ENCODE assay signal across 11 mouse cellular contexts in the genomic region with DNA sequence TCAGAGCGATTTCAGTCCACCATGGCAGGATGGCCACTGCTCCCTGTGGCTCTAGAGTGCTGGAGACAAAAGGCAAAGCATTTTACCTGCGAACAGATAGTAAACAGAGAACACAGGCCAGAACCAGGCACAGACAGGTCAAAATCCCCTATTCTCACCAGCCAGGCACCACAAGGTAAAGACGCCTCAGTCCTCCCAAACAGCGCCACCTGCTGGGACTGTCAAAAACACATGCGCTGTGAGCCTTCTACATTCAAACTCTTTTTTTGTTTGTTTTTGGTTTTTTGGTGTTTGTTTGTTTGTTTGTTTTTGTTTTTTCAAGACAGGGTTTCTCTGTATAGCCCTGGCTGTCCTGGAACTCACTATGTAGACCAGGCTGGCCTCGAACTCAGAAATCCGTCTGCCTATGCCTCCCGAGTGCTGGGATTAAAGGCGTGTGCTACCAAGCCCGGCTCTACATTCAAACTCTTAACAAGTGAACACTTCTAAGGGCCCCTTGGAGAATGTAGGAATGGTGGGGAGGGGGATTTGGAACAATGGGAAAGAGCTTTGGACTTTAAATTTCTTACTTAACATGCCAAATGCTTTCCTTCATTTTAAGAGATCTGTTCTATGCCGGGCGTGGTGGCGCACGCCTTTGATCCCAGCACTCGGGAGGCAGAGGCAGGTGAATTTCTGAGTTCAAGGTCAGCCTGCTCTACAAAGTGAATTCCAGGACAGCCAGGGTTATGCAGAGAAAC. TPM values are rescaled to one million over a fixed set of nuclear protein-coding genes. Genes with fewer than 3 reads are reported as not detected.
A peak's percentile ranks its signal among the peaks of the same experiment; 100 is the strongest.
DNase-seq lines count a peak whose midpoint lies in the region; ATAC-seq and TF ChIP-seq lines count a peak whose summit lies in the region.
"Had no signal": no experiment of that assay in that cellular context is flagged by ENCODE, and none has a peak within 500 bp of the region (broad histone marks: within the 10 kb centered on the region; RNA-seq: fewer than 3 reads in every experiment).

No protein-coding gene starts in this region.

- no peaks in the 10 kb centered on the region for H3K27me3 ChIP-seq in kidney, postnatal 0 days (ENCODE audit: insufficient read depth, low read length)
- H3K27me3 ChIP-seq in kidney, embryonic 14.5 days (ENCODE audit: control insufficient read depth, insufficient read depth, low read length) = no peaks in the 10 kb centered on the region
- no peaks in the 10 kb centered on the region for H3K27me3 ChIP-seq in Patski
- H3K27me3 ChIP-seq: hindbrain, embryonic 13.5 days; liver, embryonic 13.5 days had no signal

- no peak for DNase-seq in kidney, postnatal 0 days (ENCODE audit: low spot score)
- DNase-seq in B cell, adult 2 months = peak; percentile 51 to 52
- no peak for DNase-seq in Patski (ENCODE audit: low read depth, low spot score)
- DNase-seq in naive thymus-derived CD4-positive, alpha-beta T cell, adult 2 months (ENCODE audit: low read depth) = peak; percentile 12
- DNase-seq in ovary, postnatal 10 days (ENCODE audit: low spot score) = no peak
- DNase-seq: cerebellum, adult 8-10 months; heart, adult 11 months; liver, embryonic 13.5 days had no signal

- ATAC-seq in kidney, postnatal 0 days (replicated peaks; ENCODE audit: low FRiP score, low read depth) = no peak
- ATAC-seq in kidney, embryonic 14.5 days (ENCODE audit: low FRiP score, low TSS enrichment) = no peak
- no peak for ATAC-seq in Patski
- no peak for ATAC-seq in megakaryocyte, adult 5-6 weeks (ENCODE audit: poor library complexity, severe bottlenecking)

- H3K4me2 ChIP-seq in kidney, postnatal 0 days (ENCODE audit: low read length) = no peak overlapping the region
- no peak overlapping the region for H3K4me2 ChIP-seq in kidney, embryonic 14.5 days (replicated peaks; ENCODE audit: low read depth, low read length)
- H3K4me2 ChIP-seq: hindbrain, embryonic 13.5 days; liver, embryonic 13.5 days had no signal

- H3K4me1 ChIP-seq in kidney, postnatal 0 days (replicated peaks; ENCODE audit: insufficient read depth, low read length) = peaks cover 3% of the 10 kb centered on the region; the same call in 1 of the 2 replicates
- peaks cover 6% of the 10 kb centered on the region; the same call in 1 of the 2 replicates for H3K4me1 ChIP-seq in kidney, embryonic 14.5 days (ENCODE audit: control insufficient read depth, insufficient read depth, low read length)
- H3K4me1 ChIP-seq: hindbrain, embryonic 13.5 days; liver, embryonic 13.5 days had no signal

- 92% methylated on average over 15 of the region's 15 CpGs for WGBS in kidney, postnatal 0 days
- WGBS in kidney, embryonic 14.5 days = 92% methylated on average over 15 of the region's 15 CpGs

- no peak overlapping the region for H3K4me3 ChIP-seq in kidney, postnatal 0 days (replicated peaks; ENCODE audit: low read depth, low read length)
- no peak overlapping the region for H3K4me3 ChIP-seq in kidney, embryonic 14.5 days (ENCODE audit: low read length)
- H3K4me3 ChIP-seq: hindbrain, embryonic 13.5 days; liver, embryonic 13.5 days had no signal

- CTCF ChIA-PET in Patski (lab: Charles Lee) = no interaction called here

- TF ChIP-seq CTCF in kidney, postnatal 0 days (IDR thresholded peaks at IDR 0.05; ENCODE audit: low read depth) = peak; percentile 49
- TF ChIP-seq CTCF in Patski (IDR thresholded peaks at IDR 0.05) = peak; percentile 32

- H3K27ac ChIP-seq in kidney, postnatal 0 days = no peak overlapping the region
- H3K27ac ChIP-seq in kidney, embryonic 14.5 days (ENCODE audit: low read depth, low read length) = no peak overlapping the region
- H3K27ac ChIP-seq: hindbrain, embryonic 13.5 days; liver, embryonic 13.5 days had no signal

- no peaks in the 10 kb centered on the region for H3K9me3 ChIP-seq in kidney, postnatal 0 days (replicated peaks; ENCODE audit: low read length)
- H3K9me3 ChIP-seq in kidney, embryonic 14.5 days (ENCODE audit: control insufficient read depth, low read length) = no peaks in the 10 kb centered on the region
- H3K9me3 ChIP-seq: hindbrain, embryonic 13.5 days; liver, embryonic 13.5 days had no signal

- H3K9ac ChIP-seq in kidney, postnatal 0 days (ENCODE audit: low read depth, low read length) = no peak overlapping the region
- H3K9ac ChIP-seq in kidney, embryonic 14.5 days (ENCODE audit: low read depth, low read length) = no peak overlapping the region
- H3K9ac ChIP-seq: hindbrain, embryonic 13.5 days; liver, embryonic 13.5 days had no signal

- POLR2A ChIA-PET in Patski (lab: Charles Lee) = no interaction called here

- H3K36me3 ChIP-seq in kidney, postnatal 0 days (ENCODE audit: insufficient read depth, low read length) = no peaks in the 10 kb centered on the region
- no peaks in the 10 kb centered on the region for H3K36me3 ChIP-seq in kidney, embryonic 14.5 days (ENCODE audit: control insufficient read depth, insufficient read depth, low read length)
- H3K36me3 ChIP-seq: hindbrain, embryonic 13.5 days; liver, embryonic 13.5 days had no signal

- in situ Hi-C loops in Patski (cut with MboI; ENCODE audit: low pct_unique_long_range_greater_than_20kb) = loop anchor here (25.0 kb wide), 1 partner anchor 588 kb away; a partner anchor contains a TSS

RNA-seq across cellular contexts. Expression of a gene that starts 58.2 kb away (rescaled TPM):
- polyA plus RNA-seq in kidney, postnatal 0 days (2015; fragmentation: Nextera tagmentation; extraction: Ambion mirVana) = 105 and 106 TPM in 2 replicates
- 60.4 and 65.6 TPM in 2 replicates for polyA plus RNA-seq in kidney, embryonic 14.5 days (2014; fragmentation: Nextera tagmentation; extraction: Ambion mirVana)
- 11.6 TPM for polyA plus RNA-seq in Patski (2021)
- total RNA-seq in megakaryocyte, adult 5-6 weeks (2015) = 3,528 and 3,668 TPM in 2 replicates
- total RNA-seq in megakaryocyte, adult 5-6 weeks (2017) = 1,567 and 1,601 TPM in 2 replicates

Comparison
In these comparisons a context has a peak if more than half of its experiments do, and no peak if none do; other contexts are left out.
1. DNase-seq: peak in B cell, adult 2 months (2 of 2) and naive thymus-derived CD4-positive, alpha-beta T cell, adult 2 months (single experiment); none in kidney, postnatal 0 days (single experiment), Patski (single experiment) and ovary, postnatal 10 days (single experiment).